Mouse (Mus musculus) right cerebral cortex, postnatal 36 days (tissue): ENCODE results near the gene Fbxl16.

Source experiments
- DNase-seq, 2 experiments: peaks; one replicate each; pipeline ENCODE4 v3.0.0; 2022; ENCODE audit warnings: low spot score in 2 of 2, mixed read lengths in 1 of 2

Gene Fbxl16

GRCm38 (mm10) chr17:25828223-25828594 is 19.3 kb downstream of the Fbxl16 start:
- no peak for DNase-seq

GRCm38 (mm10) chr17:25828712-25829557 is 20.1 kb downstream of the Fbxl16 start, which contains the start of gene Jmjd8:
Jmjd8 (plus strand) TSS chr17:25828867.
- DNase-seq, result peak; percentile 82

- no peak for DNase-seq
Measured at GRCm38 (mm10) chr17:25829558-25830017, 20.7 kb downstream of the Fbxl16 start.

- DNase-seq, result no peak
Measured at GRCm38 (mm10) chr17:25830200-25830753, 21.4 kb downstream of the Fbxl16 start.

GRCm38 (mm10) chr17:25830806-25831431 is 22.0 kb downstream of the Fbxl16 start:
- no peak for DNase-seq

- no peak for DNase-seq
Measured at GRCm38 (mm10) chr17:25831451-25832281, 22.8 kb downstream of the Fbxl16 start.

- DNase-seq, result peak; percentile 98 to 99
Measured at GRCm38 (mm10) chr17:25832436-25833290, 23.8 kb downstream of the Fbxl16 start.

- DNase-seq, result peak; percentile 79 to 83
Measured at GRCm38 (mm10) chr17:25833291-25833663, 24.4 kb downstream of the Fbxl16 start, which contains the start of gene Stub1. Stub1 (minus strand) TSS chr17:25833404.

GRCm38 (mm10) chr17:25833961-25834594 is 25.2 kb downstream of the Fbxl16 start:
- DNase-seq, result no peak

- DNase-seq, result no peak
Measured at GRCm38 (mm10) chr17:25834595-25835222, 25.8 kb downstream of the Fbxl16 start.

- no peak for DNase-seq
Measured at GRCm38 (mm10) chr17:25835301-25835700, 26.4 kb downstream of the Fbxl16 start.

- no peak for DNase-seq
Measured at GRCm38 (mm10) chr17:25835816-25836215, 26.9 kb downstream of the Fbxl16 start.

GRCm38 (mm10) chr17:25836397-25837075 is 27.7 kb downstream of the Fbxl16 start:
- no peak for DNase-seq

- peak; percentile 86 to 87 for DNase-seq
Measured at GRCm38 (mm10) chr17:25837076-25837410, 28.2 kb downstream of the Fbxl16 start, which contains the start of gene Rhbdl1. Rhbdl1 (minus strand) TSS chr17:25837295.

- no peak for DNase-seq
Measured at GRCm38 (mm10) chr17:25837533-25837932, 28.6 kb downstream of the Fbxl16 start.

- DNase-seq, result no peak
Measured at GRCm38 (mm10) chr17:25838904-25839303, 30.0 kb downstream of the Fbxl16 start.

GRCm38 (mm10) chr17:25839455-25840235 is 30.8 kb downstream of the Fbxl16 start:
- no peak for DNase-seq

- no peak for DNase-seq
Measured at GRCm38 (mm10) chr17:25840519-25840918, 31.6 kb downstream of the Fbxl16 start.
